20 mouse cellular contexts compared by ENCODE assay signal in the genomic region with DNA sequence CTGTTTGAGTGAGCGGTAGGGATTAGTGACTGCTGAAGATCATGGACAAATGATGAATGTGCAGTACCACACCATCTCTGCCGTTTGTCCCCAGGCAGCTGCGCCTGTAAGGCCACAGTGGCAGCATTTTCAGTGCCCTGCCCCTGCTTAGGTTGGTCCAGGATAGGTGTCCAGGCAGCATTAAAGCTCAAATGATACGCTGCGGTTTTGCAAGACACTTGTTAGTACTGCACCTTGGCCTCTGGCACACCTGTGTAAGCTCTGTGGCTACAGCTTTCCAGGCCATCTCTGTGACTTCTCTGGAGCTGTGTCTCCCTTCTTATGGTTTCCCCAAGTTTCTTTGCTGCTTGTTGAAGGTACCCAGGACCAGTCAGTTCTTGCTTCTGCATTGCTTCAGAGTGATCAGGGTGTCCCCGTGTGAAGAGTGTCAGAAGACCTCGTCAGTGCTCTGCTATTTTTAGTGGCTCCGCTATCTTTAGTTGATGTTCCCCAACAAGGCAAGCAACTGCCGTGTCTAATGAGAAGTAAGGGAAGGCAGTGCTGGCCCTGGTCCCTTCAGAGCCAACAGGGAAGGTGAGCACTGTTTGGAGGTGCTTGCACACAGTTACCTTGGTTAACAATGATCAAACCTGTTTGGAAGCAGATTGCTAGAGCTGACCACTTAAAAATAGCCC. TPM values are rescaled to one million over a fixed set of nuclear protein-coding genes. Genes with fewer than 3 reads are reported as not detected.
DNase-seq lines count a peak whose midpoint lies in the region; ATAC-seq and TF ChIP-seq lines count a peak whose summit lies in the region.
"Had no signal": no experiment of that assay in that cellular context is flagged by ENCODE, and none has a peak within 500 bp of the region (broad histone marks: within the 10 kb centered on the region; RNA-seq: fewer than 3 reads in every experiment).

No protein-coding gene starts in this region.

- peaks cover 5% of the 10 kb centered on the region; the same call in 1 of the 2 replicates for H3K79me2 ChIP-seq in MEL (ENCODE audit: control insufficient read depth, insufficient read depth, low read length, poor library complexity)

- intact Hi-C loops in heart, postnatal 36 days (cut with DNase I), result loop anchor here (2.0 kb wide), 1 partner anchor 17 kb away; no protein-coding TSS in a partner anchor

- peaks cover 0 to 17% of the 10 kb centered on the region in 2 experiments; a peak in 2 of 4 replicates for H3K36me3 ChIP-seq in MEL (ENCODE audit: control insufficient read depth in 1 of 2, insufficient read depth in 2 of 2, low read length in 2 of 2)
- no peaks in the 10 kb centered on the region for H3K36me3 ChIP-seq in heart, embryonic 11.5 days (ENCODE audit: control insufficient read depth, insufficient read depth, low read length)
- H3K36me3 ChIP-seq: forebrain, embryonic 12.5 days; midbrain, embryonic 10.5 days had no signal

- ATAC-seq in heart, embryonic 11.5 days (replicated peaks; ENCODE audit: insufficient number of reproducible peaks, low FRiP score, low TSS enrichment), result no peak; the same call in 1 of the 2 replicates
- no peak for ATAC-seq in cerebellum, adult (ENCODE audit: insufficient number of reproducible peaks, low FRiP score, low TSS enrichment)

- TF ChIP-seq EP300 in MEL (IDR thresholded peaks at IDR 0.05; ENCODE audit: low read depth in 1 of 2, low read length in 2 of 2), result no peak

- no peak overlapping the region for H3K4me3 ChIP-seq in MEL (ENCODE audit: control insufficient read depth in 1 of 2, insufficient read depth in 1 of 2, low read depth in 2 of 2, low read length in 2 of 2)
- no peak overlapping the region for H3K4me3 ChIP-seq in heart, embryonic 11.5 days (ENCODE audit: low read depth, low read length)
- H3K4me3 ChIP-seq: forebrain, embryonic 12.5 days; midbrain, embryonic 10.5 days had no signal

- peak; percentile 54 to 73 for DNase-seq in heart, adult 18-20 months
- no peak for DNase-seq in heart, postnatal 36 days
- DNase-seq in MEL (ENCODE audit: low read depth, low spot score), result peak; percentile 61
- DNase-seq in heart, postnatal 4 days, result peak; percentile 25
- no peak for DNase-seq in adipocyte (ENCODE audit: low spot score)
- DNase-seq: adrenal gland, postnatal 14 days; B cell, adult 2 months; cerebellum, adult 9-11 months; embryo, embryonic 11 days; kidney, adult 2 months; kidney, postnatal 25 days; layer of hippocampus, adult 9-11 months; spleen, adult 18-20 months; thymus, adult 2 months had no signal

- TF ChIP-seq POLR2A in MEL (IDR thresholded peaks at IDR 0.05; ENCODE audit: control insufficient read depth in 1 of 2, insufficient read depth in 1 of 2, low read depth in 1 of 2, low read length in 2 of 2, poor library complexity in 1 of 2), result no peak

- 46% methylated on average over 9 of the region's 9 CpGs for WGBS in heart, embryonic 11.5 days (ENCODE audit: insufficient replicate concordance)

- TF ChIP-seq RAD21 in MEL (IDR thresholded peaks at IDR 0.05; ENCODE audit: low read depth, low read length), result no peak

- H3K9ac ChIP-seq in MEL (ENCODE audit: control insufficient read depth, low read depth, low read length, poor library complexity, severe bottlenecking), result no peak overlapping the region
- H3K9ac ChIP-seq in heart, embryonic 11.5 days (ENCODE audit: low read depth, low read length), result peak overlapping the region; percentile 36; the same call in 1 of the 2 replicates
- H3K9ac ChIP-seq: forebrain, embryonic 12.5 days; hindbrain, embryonic 14.5 days; liver, embryonic 14.5 days had no signal

- no peaks in the 10 kb centered on the region for H3K27me3 ChIP-seq in MEL (ENCODE audit: control insufficient read depth in 1 of 2, insufficient read depth in 2 of 2, low read length in 2 of 2)
- H3K27me3 ChIP-seq in heart, embryonic 11.5 days (ENCODE audit: control insufficient read depth, insufficient read depth, low read length), result no peaks in the 10 kb centered on the region
- H3K27me3 ChIP-seq: forebrain, embryonic 12.5 days had no signal

- no peaks in the 10 kb centered on the region for H3K9me3 ChIP-seq in MEL (replicated peaks; ENCODE audit: insufficient read depth, low read length)
- H3K9me3 ChIP-seq in heart, embryonic 11.5 days (replicated peaks; ENCODE audit: control insufficient read depth, low read length), result no peaks in the 10 kb centered on the region
- H3K9me3 ChIP-seq: forebrain, embryonic 12.5 days; midbrain, embryonic 10.5 days had no signal

- no peak overlapping the region; the same call in 1 of the 2 replicates for H3K27ac ChIP-seq in MEL (ENCODE audit: control insufficient read depth, low read depth, low read length)
- peak overlapping the region; percentile 89 for H3K27ac ChIP-seq in heart, embryonic 11.5 days (ENCODE audit: low read depth, low read length)
- H3K27ac ChIP-seq: forebrain, embryonic 12.5 days; hindbrain, embryonic 14.5 days; liver, embryonic 14.5 days; midbrain, embryonic 10.5 days had no signal

- H3K4me1 ChIP-seq in MEL (ENCODE audit: control insufficient read depth in 1 of 2, insufficient read depth in 2 of 2, low read length in 2 of 2), result peaks cover 16 to 37% of the 10 kb centered on the region in 2 experiments
- peaks cover 74% of the 10 kb centered on the region for H3K4me1 ChIP-seq in heart, embryonic 11.5 days (ENCODE audit: control insufficient read depth, insufficient read depth, low read length)

- H3K4me2 ChIP-seq in heart, embryonic 11.5 days, result peak overlapping the region; percentile 43
- H3K4me2 ChIP-seq: forebrain, embryonic 12.5 days; hindbrain, embryonic 14.5 days had no signal

- no peak for TF ChIP-seq CTCF in MEL (IDR thresholded peaks at IDR 0.05 in 2 of 3, conservative IDR thresholded peaks at IDR 0.05 in 1 of 3; ENCODE audit: control insufficient read depth in 1 of 3, insufficient read depth in 1 of 3, low read depth in 2 of 3, low read length in 3 of 3, poor library complexity in 1 of 3, severe bottlenecking in 1 of 3)

TF ChIP-seq in MEL, 35 proteins besides CTCF, POLR2A, EP300 and RAD21:
- TF ChIP-seq ETS1 (IDR thresholded peaks at IDR 0.05; ENCODE audit: low read depth, low read length) (0 out of 2 replicates have a peak, but pooled peaks have one; percentile 21), ELF1 (IDR thresholded peaks at IDR 0.05; ENCODE audit: low read depth, low read length) (no peak), MEF2A (IDR thresholded peaks at IDR 0.05; ENCODE audit: extremely low read depth, insufficient replicate concordance, low read depth, low read length, poor library complexity, severe bottlenecking) (peak; percentile 78; the same call in 1 of the 2 replicates)
TF ChIP-seq in MEL: peak in this region for 2.

RNA-seq across cellular contexts. Expression of a gene that starts 18.6 kb away (rescaled TPM):
- 10 to 100 TPM; 78.9 to 88.1 TPM for total RNA-seq in heart, adult 18-20 months (2021)
- 10 to 100 TPM; 77.9 to 88.4 TPM for total RNA-seq in heart, postnatal 36 days (2021)
- 20.4 and 20.9 TPM in 2 replicates for total RNA-seq in MEL (2012; rRNA removed)
- 10 to 100 TPM in 1 of 2 experiments, not detected in 1; 39.7 TPM for polyA plus RNA-seq in MEL (2012; ENCODE audit: insufficient read depth in 1 of 2, insufficient read length in 2 of 2, low read depth in 1 of 2, low replicate concordance in 2 of 2, missing spikeins in 1 of 2)
- 15.6 and 16.4 TPM in 2 replicates for polyA plus RNA-seq in heart, embryonic 11.5 days (2014; fragmentation: Nextera tagmentation; extraction: Ambion mirVana)
- 10 to 100 TPM; 85.5 to 97.3 TPM for total RNA-seq in heart, postnatal 4 days (2021)

Comparison
In these comparisons a context has a peak if more than half of its experiments do, and no peak if none do; other contexts are left out.
1. DNase-seq: peak in heart, adult 18-20 months (2 of 2), MEL (single experiment) and heart, postnatal 4 days (single experiment); none in heart, postnatal 36 days (0 of 2) and adipocyte (single experiment).